Mouse (Mus musculus) Muller cell, postnatal 12 days (primary cell): ENCODE data around the gene 4930595D18Rik.
A peak's percentile ranks its signal among the peaks of the same experiment; 100 is the strongest.

Experiments
- DNase-seq: peaks from one replicate; pipeline ENCODE4 v3.0.0-alpha.2; 2015; ENCODE audit errors: inconsistent ontology term

4930595D18Rik gene

GRCm38 (mm10) chr12:111137079-111137478 lies 47.2 kb downstream of the 4930595D18Rik start:
- DNase-seq: no peak

GRCm38 (mm10) chr12:111135953-111136352 lies 48.3 kb downstream of the 4930595D18Rik start:
- DNase-seq: no peak

- DNase-seq: peak; percentile 58
Observed at GRCm38 (mm10) chr12:111134791-111135733, 49.2 kb downstream of the 4930595D18Rik start.

GRCm38 (mm10) chr12:111134169-111134568 lies 50.1 kb downstream of the 4930595D18Rik start:
- no peak for DNase-seq

- DNase-seq: no peak
Observed at GRCm38 (mm10) chr12:111125666-111126065, 58.6 kb downstream of the 4930595D18Rik start.

- no peak for DNase-seq
Observed at GRCm38 (mm10) chr12:111124601-111125260, 59.6 kb downstream of the 4930595D18Rik start.

GRCm38 (mm10) chr12:111122332-111122852 lies 61.9 kb downstream of the 4930595D18Rik start:
- no peak for DNase-seq

- DNase-seq: no peak
Observed at GRCm38 (mm10) chr12:111120976-111121645, 63.2 kb downstream of the 4930595D18Rik start.

- DNase-seq: no peak
Observed at GRCm38 (mm10) chr12:111119506-111120085, 64.7 kb downstream of the 4930595D18Rik start.

GRCm38 (mm10) chr12:111114593-111114992 lies 69.7 kb downstream of the 4930595D18Rik start:
- no peak for DNase-seq

- no peak for DNase-seq
Observed at GRCm38 (mm10) chr12:111111176-111111575, 73.1 kb downstream of the 4930595D18Rik start.
